Mouse (Mus musculus) heart, embryonic 12.5 days (tissue): ENCODE measurements around the gene Ubp1. TPM values are rescaled to one million over a fixed set of nuclear protein-coding genes. Genes with fewer than 3 reads are reported as not detected.
A peak's percentile ranks its signal among the peaks of the same experiment; 100 is the strongest.

ENCODE experiments used
- ATAC-seq: fragments of 200-750 bp; cut with Nextera tagmentation; 2 replicates; pipeline ENCODE4 v1.8.0; 2017; ENCODE audit warnings: moderate TSS enrichment, moderate library complexity; ENCODE audit not compliant: insufficient number of reproducible peaks, low FRiP score
- H3K27ac ChIP-seq: fragments of 300-500 bp; sonication (generic); 2 replicates; pipeline ENCODE4 v1.5.1; 2016; ENCODE audit warnings: mild to moderate bottlenecking, moderate library complexity; ENCODE audit not compliant: poor library complexity, severe bottlenecking
- H3K27me3 ChIP-seq: fragments of 300-500 bp; sonication (generic); replicated peaks from 2 replicates; pipeline ENCODE4 v1.6.1; 2016; ENCODE audit warnings: mild to moderate bottlenecking, moderate library complexity
- H3K36me3 ChIP-seq: fragments of 300-500 bp; sonication (generic); 2 replicates; pipeline ENCODE4 v1.6.1; 2016; ENCODE audit warnings: mild to moderate bottlenecking, moderate library complexity
- H3K4me1 ChIP-seq: fragments of 300-500 bp; sonication (generic); replicated peaks from 2 replicates; pipeline ENCODE4 v1.6.1; 2016; ENCODE audit warnings: mild to moderate bottlenecking
- H3K4me2 ChIP-seq: fragments of 300-500 bp; sonication (generic); 2 replicates; pipeline ENCODE4 v1.6.1; 2016; ENCODE audit warnings: mild to moderate bottlenecking, moderate library complexity
- H3K4me3 ChIP-seq: fragments of 300-500 bp; sonication (generic); 2 replicates; pipeline ENCODE4 v1.5.1; 2016; ENCODE audit warnings: mild to moderate bottlenecking
- H3K9ac ChIP-seq: fragments of 300-500 bp; sonication (generic); 2 replicates; pipeline ENCODE4 v1.6.1; 2016; ENCODE audit warnings: mild to moderate bottlenecking, moderate library complexity
- H3K9me3 ChIP-seq: fragments of 300-500 bp; sonication (generic); replicated peaks from 2 replicates; pipeline ENCODE4 v1.6.1; 2016; ENCODE audit warnings: mild to moderate bottlenecking, moderate library complexity
- WGBS: fragments of 180-500 bp; shearing (Covaris S2); methylation state at CpG from one replicate; pipeline ENCODE4 v1.1.7; 2016; 5-methylcytosine and 5-hydroxymethylcytosine counted together
- polyA plus RNA-seq: library from polyadenylated mRNA; unstranded; fragments of >200 nt; fragmentation: Nextera tagmentation; extraction: Ambion mirVana; gene quantifications from 2 replicates; pipeline ENCODE4 v1.2.1, GENCODE M21; 2016

Ubp1 gene
- polyA plus RNA-seq, 1 experiment from 2014 or later, result 34.3 TPM

GRCm38 (mm10) chr9:113932501-113932900 lies 1.8 kb downstream of the Ubp1 start:
- no peaks in the 10 kb centered on the region for H3K9me3 ChIP-seq
- ATAC-seq, result no peak
- no peaks in the 10 kb centered on the region for H3K36me3 ChIP-seq
- peak overlapping the region; percentile 99 for H3K9ac ChIP-seq
- H3K4me3 ChIP-seq, result peak overlapping the region; percentile 84
- H3K4me2 ChIP-seq, result peak overlapping the region; percentile 91
- WGBS, result 19% methylated on average over 11 of the region's 11 CpGs
- H3K27me3 ChIP-seq, result no peaks in the 10 kb centered on the region
- H3K27ac ChIP-seq, result peak overlapping the region; percentile 88
- H3K4me1 ChIP-seq, result peaks cover 32% of the 10 kb centered on the region

GRCm38 (mm10) chr9:113935638-113936037 lies 4.9 kb downstream of the Ubp1 start:
- Histone ChIP-seq H3K9me3 (no peaks in the 10 kb centered on the region), H3K4me1 (peaks cover 40% of the 10 kb centered on the region), H3K27me3 (no peaks in the 10 kb centered on the region), H3K36me3 (no peaks in the 10 kb centered on the region), H3K27ac (no peak overlapping the region), H3K4me3 (no peak overlapping the region), H3K4me2 (no peak overlapping the region), H3K9ac (no peak overlapping the region)
- no peak for ATAC-seq
- WGBS, result 70% methylated on average over 5 of the region's 5 CpGs

- no peak for ATAC-seq
- H3K36me3 ChIP-seq, result no peaks in the 10 kb centered on the region
- no peaks in the 10 kb centered on the region for H3K27me3 ChIP-seq
- no peak overlapping the region for H3K4me2 ChIP-seq
- H3K9ac ChIP-seq, result no peak overlapping the region
- H3K27ac ChIP-seq, result no peak overlapping the region
- H3K4me1 ChIP-seq, result peaks cover 44% of the 10 kb centered on the region
- no peak overlapping the region for H3K4me3 ChIP-seq
- no peaks in the 10 kb centered on the region for H3K9me3 ChIP-seq
- 82% methylated on average over 9 of the region's 9 CpGs for WGBS
Observed at GRCm38 (mm10) chr9:113939063-113939850, 8.5 kb downstream of the Ubp1 start.

GRCm38 (mm10) chr9:113941103-113941805 lies 10.5 kb downstream of the Ubp1 start:
- 89% methylated on average over 3 of the region's 3 CpGs for WGBS
- Histone ChIP-seq H3K9me3 (no peaks in the 10 kb centered on the region), H3K4me3 (no peak overlapping the region), H3K27ac (no peak overlapping the region), H3K4me1 (peaks cover 33% of the 10 kb centered on the region), H3K27me3 (no peaks in the 10 kb centered on the region), H3K4me2 (no peak overlapping the region), H3K36me3 (peaks cover 14% of the 10 kb centered on the region), H3K9ac (no peak overlapping the region)
- peak; percentile 65; the same call in 1 of the 2 replicates for ATAC-seq

DNA sequence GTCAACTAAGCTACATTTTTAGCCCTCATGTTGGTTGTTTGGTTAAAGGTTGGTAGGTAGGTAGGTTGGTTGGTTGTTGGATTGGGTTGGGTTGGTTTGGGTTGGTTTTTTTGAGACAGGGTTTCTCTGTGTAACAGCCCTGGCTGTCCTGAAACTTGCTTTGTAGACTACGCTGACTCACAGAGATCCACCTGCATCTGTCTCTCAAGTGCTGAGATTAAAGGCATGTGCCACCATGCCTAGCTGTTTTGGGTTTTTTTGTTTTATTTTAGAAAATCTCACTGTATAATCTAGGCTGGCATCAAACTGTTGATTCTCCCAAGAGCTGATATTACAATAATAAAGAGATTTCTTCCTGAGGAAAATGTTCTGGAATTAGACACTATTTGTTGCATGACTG lies 12.6 kb downstream of the Ubp1 start:
- ATAC-seq, result no peak
- 100% methylated on average over 1 of the region's 1 CpGs for WGBS

DNA sequence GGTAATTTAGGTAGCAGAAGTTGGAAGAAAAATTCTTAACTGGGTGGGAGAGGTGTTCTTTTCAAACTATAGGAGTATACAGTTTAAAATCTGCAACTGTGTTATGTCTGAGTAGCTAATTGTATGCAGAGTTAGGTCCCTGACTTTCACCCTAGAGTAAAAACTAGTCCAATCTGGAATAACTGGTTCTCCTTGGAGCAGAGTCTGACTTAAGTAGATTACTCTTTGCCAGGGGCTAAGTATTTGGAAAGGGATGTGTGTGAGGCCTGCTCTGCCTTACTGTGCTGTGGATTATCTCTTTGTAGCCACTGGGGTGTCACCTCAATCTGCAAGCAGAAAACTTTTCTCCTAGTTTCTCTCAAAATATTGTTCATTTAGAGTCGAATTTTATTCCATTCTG lies 16.5 kb downstream of the Ubp1 start:
- Histone ChIP-seq H3K27me3 (no peaks in the 10 kb centered on the region), H3K36me3 (peaks cover 43% of the 10 kb centered on the region), H3K27ac (no peak overlapping the region), H3K4me2 (no peak overlapping the region), H3K9me3 (no peaks in the 10 kb centered on the region), H3K9ac (no peak overlapping the region), H3K4me1 (peaks cover 12% of the 10 kb centered on the region; the same call in 1 of the 2 replicates), H3K4me3 (no peak overlapping the region)
- 89% methylated on average over 1 of the region's 1 CpGs for WGBS
- ATAC-seq, result no peak

More for the DNA sequence above, 12.6 kb downstream of the Ubp1 start:
- Histone ChIP-seq H3K4me2 (no peak overlapping the region), H3K9ac (no peak overlapping the region), H3K36me3 (peaks cover 31% of the 10 kb centered on the region), H3K4me3 (no peak overlapping the region), H3K27ac (no peak overlapping the region), H3K9me3 (no peaks in the 10 kb centered on the region), H3K27me3 (no peaks in the 10 kb centered on the region), H3K4me1 (peaks cover 23% of the 10 kb centered on the region)

GRCm38 (mm10) chr9:113957777-113958176 lies 27.0 kb downstream of the Ubp1 start:
- H3K9me3 ChIP-seq, result no peaks in the 10 kb centered on the region
- ATAC-seq, result no peak
- H3K4me3 ChIP-seq, result no peak overlapping the region
- H3K27ac ChIP-seq, result no peak overlapping the region
- no peaks in the 10 kb centered on the region for H3K4me1 ChIP-seq
- H3K9ac ChIP-seq, result no peak overlapping the region
- H3K27me3 ChIP-seq, result no peaks in the 10 kb centered on the region
- WGBS, result 92% methylated on average over 4 of the region's 4 CpGs
- H3K36me3 ChIP-seq, result peaks cover 68% of the 10 kb centered on the region
- H3K4me2 ChIP-seq, result no peak overlapping the region

DNA sequence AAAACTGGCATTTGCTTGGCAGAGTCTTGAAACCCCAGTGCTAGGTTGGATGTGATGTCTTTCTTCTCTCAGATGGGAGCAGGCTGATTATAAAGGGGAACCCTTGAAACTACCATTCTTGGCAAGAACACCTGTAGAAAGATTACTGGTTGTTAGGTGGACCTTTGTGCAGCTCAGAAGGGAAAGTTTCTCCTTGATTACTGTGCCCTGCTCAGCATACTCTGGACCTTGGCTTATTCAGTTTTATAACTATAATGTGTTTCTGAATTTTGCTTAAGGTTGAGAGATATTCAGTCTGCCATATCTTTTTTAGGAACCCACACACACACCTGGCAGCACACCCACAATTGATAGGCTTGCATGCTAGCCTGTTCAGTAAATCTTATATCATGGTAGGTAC lies 33.0 kb downstream of the Ubp1 start:
- H3K4me2 ChIP-seq, result no peak overlapping the region
- no peak overlapping the region for H3K9ac ChIP-seq
- H3K36me3 ChIP-seq, result peaks cover 83% of the 10 kb centered on the region
- H3K27ac ChIP-seq, result no peak overlapping the region
- H3K4me3 ChIP-seq, result no peak overlapping the region
- H3K27me3 ChIP-seq, result no peaks in the 10 kb centered on the region
- H3K9me3 ChIP-seq, result no peaks in the 10 kb centered on the region
- H3K4me1 ChIP-seq, result no peaks in the 10 kb centered on the region
- no peak for ATAC-seq

- H3K4me3 ChIP-seq, result no peak overlapping the region
- no peak overlapping the region for H3K4me2 ChIP-seq
- no peaks in the 10 kb centered on the region for H3K9me3 ChIP-seq
- no peak overlapping the region for H3K27ac ChIP-seq
- H3K4me1 ChIP-seq, result no peaks in the 10 kb centered on the region
- 90% methylated on average over 8 of the region's 8 CpGs for WGBS
- no peaks in the 10 kb centered on the region for H3K27me3 ChIP-seq
- ATAC-seq, result no peak
- peaks cover 83% of the 10 kb centered on the region for H3K36me3 ChIP-seq
- no peak overlapping the region for H3K9ac ChIP-seq
Observed at GRCm38 (mm10) chr9:113964415-113964814, 33.7 kb downstream of the Ubp1 start.

GRCm38 (mm10) chr9:113966838-113967237 lies 36.1 kb downstream of the Ubp1 start:
- Histone ChIP-seq H3K4me3 (no peak overlapping the region), H3K4me2 (no peak overlapping the region), H3K4me1 (no peaks in the 10 kb centered on the region), H3K9ac (no peak overlapping the region), H3K36me3 (peaks cover 88% of the 10 kb centered on the region), H3K27me3 (no peaks in the 10 kb centered on the region), H3K9me3 (no peaks in the 10 kb centered on the region), H3K27ac (no peak overlapping the region)
- ATAC-seq, result no peak
- 87% methylated on average over 4 of the region's 4 CpGs for WGBS

DNA sequence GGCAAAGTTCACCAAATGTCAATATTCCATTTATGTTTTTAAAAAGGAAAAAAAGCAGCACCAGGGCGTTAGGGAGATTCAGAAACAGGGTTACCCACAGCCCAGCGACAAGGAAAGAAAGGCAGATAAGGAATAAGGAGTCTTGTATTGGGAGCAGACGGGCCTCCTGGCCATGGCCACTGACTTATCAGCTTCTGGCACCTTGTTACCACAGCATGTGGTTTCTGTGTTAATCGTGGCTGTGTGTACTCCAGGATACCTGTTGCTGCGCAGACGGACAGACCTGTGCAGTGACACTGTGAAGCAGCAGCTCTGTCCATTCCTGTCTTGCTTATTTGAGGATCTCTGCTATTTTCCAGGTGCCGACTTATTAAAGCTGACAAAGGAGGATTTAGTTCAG lies 38.2 kb downstream of the Ubp1 start:
- 68% methylated on average over 7 of the region's 7 CpGs for WGBS
- Histone ChIP-seq H3K4me3 (no peak overlapping the region), H3K27ac (peak overlapping the region; percentile 9), H3K9ac (no peak overlapping the region), H3K27me3 (no peaks in the 10 kb centered on the region), H3K9me3 (no peaks in the 10 kb centered on the region), H3K4me2 (no peak overlapping the region), H3K36me3 (peaks cover 81% of the 10 kb centered on the region), H3K4me1 (no peaks in the 10 kb centered on the region)
- ATAC-seq, result peak; percentile 95
